Mouse (Mus musculus) spleen, adult 2 months (tissue): ENCODE measurements around the gene Cd83. TPM values are rescaled to one million over a fixed set of nuclear protein-coding genes. Genes with fewer than 3 reads are reported as not detected.

Experiments used
- DNase-seq, 2 experiments: peaks; one replicate each; pipeline versions ENCODE4 v3.0.0 to v3.0.0-alpha.2; 2012 to 2021; ENCODE audit warnings: low spot score in 2 of 2, low read depth in 1 of 2
- H3K27ac ChIP-seq: fragments of 200-500 bp; 2 replicates; pipeline ENCODE4 v1.5.1; 2012; ENCODE audit warnings: low read length, inconsistent platforms; ENCODE audit not compliant: insufficient read depth
- H3K27me3 ChIP-seq: fragments of 200-500 bp; 2 replicates; pipeline ENCODE4 v1.6.1; 2012; ENCODE audit warnings: mild to moderate bottlenecking, moderate library complexity, low read length, inconsistent platforms; ENCODE audit not compliant: control insufficient read depth, insufficient read depth
- H3K36me3 ChIP-seq: fragments of 200-500 bp; 2 replicates; pipeline ENCODE4 v1.6.1; 2012; ENCODE audit warnings: mild to moderate bottlenecking, low read length, inconsistent platforms; ENCODE audit not compliant: control insufficient read depth, insufficient read depth
- H3K4me1 ChIP-seq: fragments of 200-500 bp; 2 replicates; pipeline ENCODE4 v1.6.1; 2011; ENCODE audit warnings: inconsistent platforms; ENCODE audit not compliant: control insufficient read depth, insufficient read depth, insufficient read length
- H3K4me3 ChIP-seq: fragments of 200-500 bp; 2 replicates; pipeline ENCODE4 v1.5.1; 2011; ENCODE audit warnings: mild to moderate bottlenecking, inconsistent platforms; ENCODE audit not compliant: insufficient read depth, insufficient read length; ENCODE audit errors: extremely low read depth
- CTCF ChIP-seq: fragments of 200-500 bp; IDR thresholded peaks from 2 replicates; pipeline ENCODE4 v1.5.1; 2011; ENCODE audit warnings: mild to moderate bottlenecking, inconsistent platforms; ENCODE audit not compliant: insufficient read depth, insufficient read length, insufficient replicate concordance; ENCODE audit errors: extremely low read depth
- POLR2A ChIP-seq: fragments of 200-500 bp; IDR thresholded peaks from 2 replicates; pipeline ENCODE4 v1.6.1; 2011; ENCODE audit warnings: low read depth, low read length, inconsistent platforms
- WGBS: fragments of 180-500 bp; shearing (Covaris S2); methylation state at CpG from one replicate; pipeline ENCODE4 v1.1.7; 2018; 5-methylcytosine and 5-hydroxymethylcytosine counted together
- polyA plus RNA-seq: library from polyadenylated mRNA; depleted of rRNA; stranded (reverse); fragments of >200 nt; gene quantifications from 2 replicates; pipeline ENCODE4 v1.2.3, GENCODE M21; 2012

Cd83 gene
- polyA plus RNA-seq, 1 experiment, result 38.3 TPM

DNA sequence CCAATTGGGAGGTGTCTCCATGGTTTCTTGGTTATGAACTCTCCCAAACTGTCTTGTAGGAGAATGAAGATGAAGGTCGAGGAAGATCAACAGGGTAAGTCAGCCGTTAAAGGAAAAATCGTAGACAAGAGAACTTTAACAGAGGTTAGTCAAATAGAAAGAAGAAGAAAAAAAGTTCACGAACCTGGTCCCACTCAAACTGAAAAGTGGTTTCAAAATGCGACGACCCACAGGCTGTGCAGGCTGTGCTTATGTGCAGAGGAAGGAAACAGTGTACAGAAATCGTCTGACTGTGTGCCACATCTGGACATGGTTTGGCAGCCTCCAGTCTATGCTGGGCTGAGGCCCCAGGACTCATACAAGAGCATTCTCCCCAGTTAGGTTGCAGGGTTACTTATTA is 32.2 kb upstream of the Cd83 start:
- Histone ChIP-seq H3K4me1 (peaks cover 6% of the 10 kb centered on the region), H3K27me3 (no peaks in the 10 kb centered on the region), H3K27ac (peak overlapping the region; percentile 52), H3K4me3 (no peak overlapping the region), H3K36me3 (no peaks in the 10 kb centered on the region)
- TF ChIP-seq POLR2A, result no peak
- no peak for TF ChIP-seq CTCF
- WGBS, result 22% methylated on average over 7 of the region's 7 CpGs
- DNase-seq, result peak in 1 of 2 experiments; percentile 32

DNA sequence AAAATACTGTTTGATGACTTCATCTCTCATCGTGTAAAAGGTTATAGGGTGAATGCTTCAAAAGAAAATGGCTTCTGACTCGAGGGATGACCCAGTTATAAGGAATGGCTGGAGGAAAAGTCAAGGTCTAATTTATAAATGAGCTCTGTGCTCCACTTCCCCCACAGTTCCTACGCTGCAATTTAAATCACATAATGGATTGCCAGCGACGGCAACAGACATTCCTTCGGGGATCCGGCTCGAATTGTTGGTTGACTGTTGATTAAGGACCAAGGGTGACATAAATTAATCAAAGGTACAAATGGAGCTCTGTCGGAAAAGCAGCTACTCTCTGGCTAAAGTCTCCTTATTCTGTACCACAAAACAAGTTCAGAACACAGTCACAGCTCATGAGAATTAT is 30.9 kb upstream of the Cd83 start:
- WGBS, result 84% methylated on average over 9 of the region's 9 CpGs
- H3K27me3 ChIP-seq, result no peaks in the 10 kb centered on the region
- peaks cover 6% of the 10 kb centered on the region for H3K4me1 ChIP-seq
- no peaks in the 10 kb centered on the region for H3K36me3 ChIP-seq
- no peak overlapping the region for H3K4me3 ChIP-seq
- no peak for DNase-seq
- no peak overlapping the region for H3K27ac ChIP-seq
- TF ChIP-seq CTCF (no peak), POLR2A (no peak)

DNA sequence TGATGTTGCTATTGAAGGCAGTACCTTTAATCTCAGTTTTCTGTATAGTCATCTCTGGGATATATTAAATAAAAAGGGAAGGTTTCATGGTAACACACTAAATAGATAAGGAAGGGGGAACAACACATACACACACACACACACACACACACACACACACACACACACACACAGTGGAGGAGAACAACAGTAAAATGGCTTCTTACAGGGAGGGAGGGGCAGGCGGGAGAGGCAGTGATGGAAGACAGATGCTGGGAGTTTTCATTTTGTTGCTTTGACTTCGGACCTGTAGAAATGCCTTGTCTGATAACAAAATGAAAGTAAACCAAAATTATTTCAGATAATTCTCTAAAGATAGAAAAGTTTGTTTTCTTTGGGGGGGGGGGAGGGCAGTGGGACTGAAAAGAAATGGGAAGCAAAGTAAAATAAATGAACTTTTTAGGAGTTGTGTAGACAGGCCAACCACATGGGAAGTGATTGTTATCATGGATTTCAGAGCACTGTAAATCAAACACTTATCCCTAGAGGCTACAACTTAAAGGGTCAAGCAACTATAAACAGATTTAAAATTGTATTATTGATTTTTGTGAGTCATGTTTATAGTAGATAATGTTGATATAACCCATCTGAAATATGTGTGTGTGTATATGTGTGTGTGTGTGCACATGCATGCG is 30.0 kb upstream of the Cd83 start:
- 92% methylated on average over 3 of the region's 3 CpGs for WGBS

DNA sequence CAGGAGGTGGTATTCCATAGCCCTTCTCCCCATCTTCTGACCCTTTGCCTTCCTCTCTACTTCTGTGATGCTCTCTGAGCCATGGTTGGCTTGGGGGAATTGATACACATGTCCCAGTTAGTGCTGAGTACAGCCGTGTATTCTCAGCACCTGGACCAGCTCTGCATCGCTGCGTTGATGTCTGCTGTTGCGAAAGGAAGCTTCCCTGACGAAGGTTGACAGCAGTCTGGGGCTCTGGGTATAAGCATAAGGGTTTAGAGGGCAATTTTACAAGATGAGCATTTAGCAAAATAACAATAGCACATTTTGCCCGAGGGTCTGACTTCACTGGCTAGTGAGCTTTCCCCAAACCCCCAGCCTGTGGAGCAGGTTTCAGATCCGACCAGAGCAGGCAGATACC is 29.0 kb upstream of the Cd83 start:
- 82% methylated on average over 7 of the region's 7 CpGs for WGBS
- no peaks in the 10 kb centered on the region for H3K36me3 ChIP-seq
- TF ChIP-seq CTCF, result no peak
- no peak overlapping the region for H3K4me3 ChIP-seq
- H3K4me1 ChIP-seq, result peaks cover 4% of the 10 kb centered on the region
- H3K27me3 ChIP-seq, result no peaks in the 10 kb centered on the region
- no peak for DNase-seq
- no peak overlapping the region for H3K27ac ChIP-seq

More for the DNA sequence above, 30.0 kb upstream of the Cd83 start:
- Histone ChIP-seq H3K4me3 (no peak overlapping the region), H3K27ac (no peak overlapping the region), H3K36me3 (no peaks in the 10 kb centered on the region), H3K4me1 (peaks cover 6% of the 10 kb centered on the region), H3K27me3 (no peaks in the 10 kb centered on the region)
- TF ChIP-seq POLR2A (no peak), CTCF (no peak)
- DNase-seq, result no peak

DNA sequence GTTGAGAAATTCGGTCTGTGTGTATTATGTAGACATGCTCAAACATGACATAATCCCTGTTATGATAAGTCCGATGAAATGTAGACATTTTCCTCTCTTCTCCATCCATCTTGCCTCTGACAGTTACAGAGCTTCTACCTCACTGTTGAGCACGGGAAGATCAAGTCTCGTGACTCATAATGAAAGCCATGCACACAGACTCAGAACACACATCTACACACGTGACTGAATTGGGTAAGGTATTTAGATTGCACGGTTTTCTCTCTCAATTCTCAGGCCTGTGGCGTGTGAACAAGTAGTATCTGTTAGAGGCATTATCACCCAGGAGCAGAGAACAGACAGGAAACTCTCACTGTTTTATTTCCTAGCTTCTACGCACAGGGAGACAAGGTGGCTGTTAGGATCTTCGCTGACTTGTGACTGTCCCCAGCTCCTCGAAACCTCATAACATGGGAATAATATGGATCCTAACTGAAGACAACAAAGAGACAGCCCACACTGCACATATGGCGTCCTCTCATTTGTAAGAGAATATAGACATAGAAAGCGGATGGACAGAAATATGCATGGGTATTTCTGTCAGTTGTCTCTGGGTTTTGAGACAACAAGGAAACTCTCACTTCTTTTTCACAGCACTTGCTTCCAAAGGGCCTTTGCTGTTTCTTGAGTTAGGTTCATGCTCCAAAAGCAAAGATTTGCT is 23.3 kb upstream of the Cd83 start:
- no peak overlapping the region for H3K4me3 ChIP-seq
- DNase-seq, result no peak
- no peak for TF ChIP-seq POLR2A
- TF ChIP-seq CTCF, result no peak
- H3K36me3 ChIP-seq, result no peaks in the 10 kb centered on the region
- H3K27ac ChIP-seq, result no peak overlapping the region
- 73% methylated on average over 12 of the region's 12 CpGs for WGBS
- H3K4me1 ChIP-seq, result peaks cover 18% of the 10 kb centered on the region
- no peaks in the 10 kb centered on the region for H3K27me3 ChIP-seq

DNA sequence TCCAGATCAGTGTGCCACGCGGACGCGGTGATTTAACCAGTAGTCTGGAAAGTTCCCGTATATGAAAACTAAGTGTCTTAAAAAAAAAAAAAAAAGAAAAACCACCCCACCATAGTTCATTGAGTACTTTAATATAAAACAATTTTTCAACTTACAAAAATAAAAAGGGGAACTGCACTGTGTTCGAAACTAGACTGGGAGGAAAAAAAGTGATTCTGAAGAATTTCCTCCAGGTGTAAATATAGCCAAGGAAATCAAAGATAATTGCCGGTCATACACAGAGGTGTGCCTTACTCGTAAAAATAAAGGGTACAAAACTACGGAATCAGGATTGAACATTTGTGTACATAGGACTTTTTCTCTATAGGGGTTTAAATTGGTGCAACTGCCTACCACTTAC is 21.7 kb upstream of the Cd83 start:
- H3K4me3 ChIP-seq, result no peak overlapping the region
- 35% methylated on average over 9 of the region's 9 CpGs for WGBS
- no peaks in the 10 kb centered on the region for H3K27me3 ChIP-seq
- H3K4me1 ChIP-seq, result peaks cover 26% of the 10 kb centered on the region
- no peaks in the 10 kb centered on the region for H3K36me3 ChIP-seq
- peak in 1 of 2 experiments; percentile 36 for DNase-seq
- peak overlapping the region; percentile 63; the same call in 1 of the 2 replicates for H3K27ac ChIP-seq
- TF ChIP-seq CTCF, result no peak
- no peak for TF ChIP-seq POLR2A
